Mouse (Mus musculus) C2C12 (cell line): ENCODE results near the gene Defb48. TPM values are rescaled to one million over a fixed set of nuclear protein-coding genes. Genes with fewer than 3 reads are reported as not detected.

Experiments
- H3K27me3 ChIP-seq: one replicate; pipeline ENCODE4 v1.6.1; 2011; ENCODE audit not compliant: control insufficient read depth, insufficient read depth, insufficient read length
- H3K36me3 ChIP-seq: one replicate; pipeline ENCODE4 v1.6.1; 2011; ENCODE audit not compliant: control insufficient read depth, insufficient read depth
- H3K4me3 ChIP-seq: one replicate; pipeline ENCODE4 v1.5.1; 2011; ENCODE audit warnings: mild to moderate bottlenecking, control low read depth; ENCODE audit not compliant: poor library complexity, insufficient read depth, severe bottlenecking
- H3K79me2 ChIP-seq: one replicate; pipeline ENCODE4 v1.6.1; 2011; ENCODE audit not compliant: control insufficient read depth, insufficient read depth
- H3K79me3 ChIP-seq: one replicate; pipeline ENCODE4 v1.6.1; 2011; ENCODE audit warnings: low read depth, control low read depth
- H3ac ChIP-seq: one replicate; pipeline ENCODE3; 2011; ENCODE audit warnings: low read depth; ENCODE audit not compliant: control insufficient read depth, insufficient read length
- CEBPB ChIP-seq: IDR thresholded peaks from one replicate; pipeline ENCODE4 v1.6.1; 2011; ENCODE audit warnings: low read depth, mild to moderate bottlenecking, control low read depth, moderate library complexity
- CTCF ChIP-seq: IDR thresholded peaks from one replicate; pipeline ENCODE4 v1.5.1; 2011; ENCODE audit not compliant: control insufficient read depth, insufficient read depth, insufficient read length
- FOSL1 ChIP-seq: IDR thresholded peaks from one replicate; pipeline ENCODE4 v1.8.0; 2011; ENCODE audit warnings: mild to moderate bottlenecking, low read length; ENCODE audit not compliant: poor library complexity, insufficient read depth, severe bottlenecking
- MAX ChIP-seq: IDR thresholded peaks from one replicate; pipeline ENCODE4 v1.6.1; 2011; ENCODE audit warnings: mild to moderate bottlenecking, control low read depth
- MYOD1 ChIP-seq: IDR thresholded peaks from one replicate; pipeline ENCODE4 v1.6.1; 2011; ENCODE audit warnings: low read depth; ENCODE audit not compliant: control insufficient read depth, insufficient read length
- MYOG ChIP-seq: IDR thresholded peaks from one replicate; pipeline ENCODE4 v1.6.1; 2011; ENCODE audit not compliant: control insufficient read depth, insufficient read length; ENCODE audit errors: extremely low read depth
- USF1 ChIP-seq: IDR thresholded peaks from one replicate; pipeline ENCODE4 v1.6.1; 2011; ENCODE audit warnings: low read depth, mild to moderate bottlenecking, control low read depth, moderate library complexity
- polyA plus RNA-seq: library from polyadenylated mRNA; unstranded; fragments of >200 nt; fragmentation: generic; extraction: Trizol; gene quantifications from one replicate; pipeline ENCODE4 v1.2.1, GENCODE M21; 2012; ENCODE audit warnings: missing spikeins

Defb48 gene
- polyA plus RNA-seq, 1 experiment, result not detected

DNA sequence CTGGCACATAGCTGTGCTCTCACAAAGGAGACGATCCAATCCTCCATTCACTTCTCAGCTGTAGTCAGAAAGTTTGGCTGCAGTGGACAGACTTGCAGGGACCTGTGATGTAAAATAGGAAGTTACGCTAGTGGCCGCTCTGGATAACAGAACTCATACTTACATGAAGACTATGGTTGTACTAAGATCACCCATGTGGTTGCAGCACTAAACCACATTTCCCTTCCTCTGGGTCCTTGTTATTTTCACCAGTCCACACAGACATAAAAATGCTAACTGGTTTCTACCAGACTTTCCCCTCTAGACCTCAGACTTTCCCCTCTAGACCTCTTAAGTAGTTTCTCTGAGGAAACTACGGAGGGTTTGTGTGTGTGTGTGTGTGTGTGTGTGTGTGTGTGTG lies 14.7 kb upstream of the Defb48 start:
- TF ChIP-seq FOSL1, result no peak
- no peak for TF ChIP-seq CTCF
- TF ChIP-seq MAX, result no peak
- TF ChIP-seq CEBPB, result no peak
- no peak for TF ChIP-seq MYOD1
- no peak for TF ChIP-seq MYOG
- TF ChIP-seq USF1, result no peak
- Histone ChIP-seq H3K27me3 (no peaks in the 10 kb centered on the region), H3K79me2 (no peaks in the 10 kb centered on the region), H3K36me3 (no peaks in the 10 kb centered on the region), H3K4me3 (no peak overlapping the region), H3ac (no peak overlapping the region), H3K79me3 (no peaks in the 10 kb centered on the region)

DNA sequence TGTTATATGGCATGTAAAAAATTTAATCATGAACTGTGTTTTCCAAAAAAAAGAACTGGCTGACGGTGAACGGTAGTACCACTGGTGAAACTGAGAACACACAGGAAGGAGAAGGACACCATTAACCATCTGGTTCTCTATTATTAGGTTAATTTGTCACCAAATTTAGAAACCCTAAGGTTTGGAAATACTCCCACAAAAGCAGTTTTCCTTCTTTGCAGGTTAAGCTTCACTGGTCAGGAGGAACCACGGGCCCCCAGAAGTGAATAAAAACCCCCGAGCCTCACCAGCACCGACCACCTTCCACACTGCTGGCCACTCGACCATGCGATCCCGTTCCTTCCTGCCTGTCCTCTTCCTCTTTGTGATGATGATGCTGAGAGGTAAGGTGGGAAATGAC lies 13.5 kb upstream of the Defb48 start, which contains the start of gene Defb47:
Gene Defb47, plus strand, starts transcription at position 301 of the 400 bp plus-strand sequence.
- Histone ChIP-seq H3K79me2 (no peaks in the 10 kb centered on the region), H3K79me3 (no peaks in the 10 kb centered on the region), H3K4me3 (no peak within 1 kb of the TSS), H3K36me3 (no peaks in the 10 kb centered on the region), H3ac (no peak within 1 kb of the TSS), H3K27me3 (no peaks in the 10 kb centered on the region)
- no peak for TF ChIP-seq CTCF

DNA sequence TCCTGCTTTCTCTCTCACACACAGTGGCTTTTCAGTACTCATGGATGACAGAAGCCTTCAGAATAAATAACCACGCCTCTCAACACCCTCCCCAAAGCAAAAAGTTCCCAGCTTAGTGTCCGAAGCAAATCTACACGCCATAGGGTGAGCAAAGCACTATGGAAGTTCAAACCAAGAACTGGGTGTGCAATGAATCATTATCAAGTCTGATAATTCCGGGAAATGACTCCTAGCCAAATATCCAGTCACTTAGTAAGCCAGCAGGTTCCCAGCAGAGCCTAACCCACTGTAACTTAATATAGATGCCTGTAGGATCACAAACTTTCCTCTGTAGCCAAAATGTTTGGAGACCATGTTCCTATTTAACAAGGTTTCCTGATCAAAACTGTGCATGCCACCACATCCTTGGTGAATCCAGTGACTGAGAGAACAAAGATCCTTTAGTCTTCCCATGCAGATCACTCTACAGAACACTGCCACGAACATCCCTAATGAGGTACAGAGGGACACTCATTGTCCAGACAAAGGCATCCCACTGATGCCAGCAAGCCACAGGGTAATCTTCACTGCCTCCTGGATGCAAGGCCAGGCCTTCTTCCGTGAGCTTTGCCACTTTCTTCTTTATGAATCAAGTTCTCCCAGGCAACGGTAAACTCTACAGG lies 7.7 kb upstream of the Defb48 start:
- Histone ChIP-seq H3K79me2 (no peaks in the 10 kb centered on the region), H3K36me3 (no peaks in the 10 kb centered on the region), H3ac (peak overlapping the region; percentile 48), H3K4me3 (no peak overlapping the region), H3K27me3 (no peaks in the 10 kb centered on the region), H3K79me3 (no peaks in the 10 kb centered on the region)
- TF ChIP-seq USF1 (no peak), CTCF (no peak), FOSL1 (peak; percentile 62), MAX (no peak), MYOG (no peak), MYOD1 (no peak), CEBPB (no peak)

DNA sequence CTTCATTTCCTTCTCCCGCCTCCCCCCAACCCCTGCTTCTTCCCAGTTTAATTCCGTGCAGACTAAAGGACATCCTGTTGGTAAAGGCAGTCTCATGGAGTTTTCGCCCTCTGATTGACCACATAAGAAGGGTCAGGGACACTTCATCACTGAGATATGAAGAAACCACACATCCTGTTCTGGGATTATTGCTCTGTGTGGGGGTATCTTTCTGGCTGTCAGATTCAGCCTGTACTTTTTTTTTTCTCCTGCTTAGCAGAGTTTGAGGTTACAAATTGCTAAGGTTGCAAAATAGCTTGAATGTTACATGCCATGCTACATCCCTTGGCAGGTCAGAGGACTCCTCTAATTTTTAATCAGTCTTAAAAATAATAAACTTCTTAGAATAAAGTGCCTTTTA lies 7.0 kb upstream of the Defb48 start:
- Histone ChIP-seq H3K4me3 (no peak overlapping the region), H3K79me2 (no peaks in the 10 kb centered on the region), H3K27me3 (no peaks in the 10 kb centered on the region), H3ac (no peak overlapping the region), H3K36me3 (no peaks in the 10 kb centered on the region), H3K79me3 (no peaks in the 10 kb centered on the region)
- no peak for TF ChIP-seq CTCF
- TF ChIP-seq FOSL1, result peak; percentile 53
- no peak for TF ChIP-seq USF1
- no peak for TF ChIP-seq MYOD1
- peak; percentile 81 for TF ChIP-seq CEBPB
- TF ChIP-seq MYOG, result no peak
- peak; percentile 71 for TF ChIP-seq MAX

DNA sequence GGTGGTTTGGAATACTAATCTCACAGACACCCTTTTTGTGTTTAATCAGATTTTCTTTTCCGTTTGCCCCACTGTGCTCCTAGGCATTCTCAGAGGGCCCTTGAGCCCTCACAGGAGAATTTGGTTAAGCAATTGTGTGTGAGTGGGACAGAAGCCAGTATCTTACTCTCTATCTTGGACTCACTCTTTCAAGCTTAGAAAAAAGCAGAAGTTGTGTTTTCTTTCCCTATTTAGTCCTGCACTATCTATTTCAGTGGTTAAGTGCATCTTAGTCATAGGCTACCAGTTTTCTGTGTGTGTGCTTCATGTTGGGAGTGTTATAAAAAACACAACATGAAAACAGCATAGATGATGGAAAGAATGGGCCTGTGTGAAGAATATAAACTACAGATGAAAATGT lies 4.5 kb downstream of the Defb48 start:
- no peaks in the 10 kb centered on the region for H3K36me3 ChIP-seq
- TF ChIP-seq MYOD1 (no peak), FOSL1 (no peak), CTCF (no peak), USF1 (no peak), MYOG (no peak), CEBPB (no peak), MAX (no peak)
- H3ac ChIP-seq, result no peak overlapping the region
- no peaks in the 10 kb centered on the region for H3K79me2 ChIP-seq
- no peak overlapping the region for H3K4me3 ChIP-seq
- no peaks in the 10 kb centered on the region for H3K27me3 ChIP-seq
- no peaks in the 10 kb centered on the region for H3K79me3 ChIP-seq

DNA sequence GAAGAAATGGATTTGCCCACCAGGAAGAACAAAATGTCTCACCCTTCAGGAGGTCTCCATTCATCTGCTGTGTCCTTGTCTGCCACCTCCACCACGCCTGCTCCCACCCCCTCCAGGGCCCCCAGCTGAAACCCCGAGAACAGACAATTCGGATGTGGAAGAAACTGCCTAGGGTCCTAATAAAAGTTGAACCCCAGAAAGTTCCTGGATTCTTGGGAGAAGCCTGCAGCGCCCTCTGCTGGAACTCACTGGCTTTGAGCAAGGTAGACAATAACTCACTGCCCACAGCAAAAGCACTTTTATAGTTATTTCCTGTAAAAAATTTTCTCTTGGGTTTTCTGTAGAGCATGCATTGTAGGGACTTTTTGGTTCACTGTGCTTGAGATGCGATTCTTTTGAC lies 9.3 kb downstream of the Defb48 start:
- H3K36me3 ChIP-seq, result no peaks in the 10 kb centered on the region
- H3K79me3 ChIP-seq, result no peaks in the 10 kb centered on the region
- no peaks in the 10 kb centered on the region for H3K79me2 ChIP-seq
- no peaks in the 10 kb centered on the region for H3K27me3 ChIP-seq
- no peak overlapping the region for H3ac ChIP-seq
- no peak overlapping the region for H3K4me3 ChIP-seq
- TF ChIP-seq CTCF (no peak), MYOD1 (no peak), MYOG (no peak), FOSL1 (no peak), USF1 (no peak), CEBPB (no peak), MAX (no peak)
